Mouse (Mus musculus): ENCODE measurements around the gene Rrm2.
"Not testable (repeated sequence)": the region's sequence is repeated elsewhere in the genome, so short reads cannot be mapped to it uniquely, and the experiment has no call there.

Rrm2 gene

GRCm38 (mm10) chr12:24707954-24708823 is at the start of gene Rrm2:
Gene Rrm2, plus strand, starts transcription at chr12:24708241.
- DNase-seq, result peak; percentile 95

- DNase-seq, result no peak
These were observed 49.0 kb upstream of the Rrm2 start for GRCm38 (mm10) chr12:24658998-24659397.

GRCm38 (mm10) chr12:24659923-24660322 is 48.1 kb upstream of the Rrm2 start:
- no peak for DNase-seq

- DNase-seq, result no peak
These were observed 46.9 kb upstream of the Rrm2 start for GRCm38 (mm10) chr12:24661100-24661499.

GRCm38 (mm10) chr12:24662131-24662530 is 45.9 kb upstream of the Rrm2 start:
- no peak for DNase-seq

GRCm38 (mm10) chr12:24680096-24680491 is 27.9 kb upstream of the Rrm2 start:
- peak; percentile 35 for DNase-seq

- no peak for DNase-seq
These were observed 27.4 kb upstream of the Rrm2 start for GRCm38 (mm10) chr12:24680492-24681285.

GRCm38 (mm10) chr12:24681286-24682023 is 26.6 kb upstream of the Rrm2 start, which contains the start of gene Cys1:
Gene Cys1, minus strand, starts transcription at chr12:24681813.
- peak; percentile 57 for DNase-seq

- peak; percentile 61 for DNase-seq
These were observed 25.5 kb upstream of the Rrm2 start for GRCm38 (mm10) chr12:24682563-24682962.

GRCm38 (mm10) chr12:24683461-24683860 is 24.6 kb upstream of the Rrm2 start:
- DNase-seq, result no peak

- DNase-seq, result no peak
These were observed 21.9 kb upstream of the Rrm2 start for GRCm38 (mm10) chr12:24686038-24686695.

- no peak for DNase-seq
These were observed 21.2 kb upstream of the Rrm2 start for GRCm38 (mm10) chr12:24686696-24687346.

GRCm38 (mm10) chr12:24690351-24690750 is 17.7 kb upstream of the Rrm2 start:
- no peak for DNase-seq

- DNase-seq, result peak; percentile 93
These were observed 11.2 kb upstream of the Rrm2 start for GRCm38 (mm10) chr12:24696500-24697483.

- no peak for DNase-seq
These were observed 10.4 kb upstream of the Rrm2 start for GRCm38 (mm10) chr12:24697484-24698204.

- DNase-seq, result no peak
These were observed 9.5 kb upstream of the Rrm2 start for GRCm38 (mm10) chr12:24698514-24698913.

GRCm38 (mm10) chr12:24699578-24699977 is 8.5 kb upstream of the Rrm2 start:
- no peak for DNase-seq

GRCm38 (mm10) chr12:24701621-24702020 is 6.4 kb upstream of the Rrm2 start:
- not testable (repeated sequence) for DNase-seq

GRCm38 (mm10) chr12:24703013-24703412 is 5.0 kb upstream of the Rrm2 start:
- DNase-seq, result no peak
